Mouse (Mus musculus): Measurements from ENCODE around the gene Wipf2.
"Not testable (repeated sequence)": the region's sequence is repeated elsewhere in the genome, so short reads cannot be mapped to it uniquely, and the experiment has no call there.

Gene Wipf2

GRCm38 (mm10) chr11:98863028-98863750, at the start of gene Wipf2:
Wipf2 (plus strand) TSS chr11:98863638.
- peak; percentile 95 for DNase-seq (ENCODE audit: low spot score)

- no peak for DNase-seq (ENCODE audit: low spot score)
These were observed 46.7 kb upstream of the Wipf2 start for GRCm38 (mm10) chr11:98816706-98817239.

GRCm38 (mm10) chr11:98820968-98821367, 42.5 kb upstream of the Wipf2 start:
- DNase-seq (ENCODE audit: low spot score) = no peak

DNA sequence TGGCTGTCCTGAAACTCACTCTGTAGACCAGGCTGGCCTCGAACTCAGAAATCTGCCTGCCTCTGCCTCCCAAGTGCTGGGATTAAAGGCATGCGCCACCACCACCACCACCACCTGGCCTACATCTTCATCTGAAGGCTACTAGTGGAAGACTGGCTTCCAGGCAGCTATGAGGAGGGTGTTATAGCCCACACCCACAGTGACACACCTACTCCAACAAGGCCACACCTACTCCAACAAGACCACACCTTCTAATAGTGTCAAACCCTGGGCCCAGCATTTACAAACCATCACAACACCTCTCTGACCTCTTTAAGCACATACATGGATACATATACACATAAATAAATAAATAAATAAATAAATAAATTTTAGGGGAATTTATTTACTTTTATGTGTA, 37.4 kb upstream of the Wipf2 start:
- not testable (repeated sequence) for DNase-seq (ENCODE audit: low spot score)

- DNase-seq (ENCODE audit: low spot score) = no peak
These were observed 35.6 kb upstream of the Wipf2 start for GRCm38 (mm10) chr11:98827877-98828276.

GRCm38 (mm10) chr11:98829091-98829775, 34.2 kb upstream of the Wipf2 start:
- DNase-seq (ENCODE audit: low spot score) = no peak

DNA sequence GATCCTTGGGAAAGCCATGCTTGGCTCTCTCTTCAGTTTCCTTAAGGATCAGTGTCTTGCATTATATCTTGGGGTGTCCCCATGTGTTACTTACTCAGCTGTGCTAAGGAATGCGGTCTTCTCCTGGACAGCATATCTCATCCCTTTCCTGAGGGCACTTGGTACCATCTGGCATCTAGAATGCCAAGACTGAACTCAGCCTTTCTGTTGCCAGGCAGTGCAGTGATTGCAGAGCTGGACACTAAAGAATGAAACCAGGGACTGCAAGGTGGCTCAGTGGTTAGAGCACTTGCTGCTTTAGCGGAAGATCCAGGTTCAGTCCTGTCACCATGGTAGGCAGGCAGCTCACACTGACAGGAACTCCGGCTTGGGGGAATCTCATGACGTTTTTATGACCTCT, 33.6 kb upstream of the Wipf2 start:
- DNase-seq (ENCODE audit: low spot score) = no peak

DNA sequence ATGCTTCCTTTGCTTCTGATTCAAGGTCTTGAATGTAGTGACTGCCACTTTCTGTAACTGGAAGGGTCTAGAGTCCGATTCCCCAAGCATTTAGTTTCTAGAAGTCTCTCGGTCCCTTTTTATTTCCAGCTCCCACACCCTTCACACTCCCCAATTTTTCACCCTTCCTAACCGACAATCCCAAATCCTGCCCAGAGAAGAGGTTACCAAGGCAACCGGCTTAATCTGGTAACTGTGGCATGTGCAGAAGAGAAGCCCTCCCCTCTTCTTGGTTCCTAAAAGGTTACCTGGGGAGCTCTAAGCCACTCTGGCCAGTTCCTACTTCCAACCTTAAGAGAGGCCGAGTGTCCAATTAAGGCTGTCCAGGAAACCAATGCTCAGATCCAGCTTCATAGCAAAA, 28.1 kb upstream of the Wipf2 start:
- DNase-seq (ENCODE audit: low spot score) = no peak

GRCm38 (mm10) chr11:98835725-98836124, 27.7 kb upstream of the Wipf2 start:
- DNase-seq (ENCODE audit: low spot score) = no peak

GRCm38 (mm10) chr11:98836128-98836527, 27.3 kb upstream of the Wipf2 start:
- DNase-seq (ENCODE audit: low spot score) = no peak

- peak; percentile 80 for DNase-seq (ENCODE audit: low spot score)
These were observed 26.7 kb upstream of the Wipf2 start, which contains the start of gene Rapgefl1 for GRCm38 (mm10) chr11:98836651-98837141. Rapgefl1 (plus strand) TSS chr11:98836785.

DNA sequence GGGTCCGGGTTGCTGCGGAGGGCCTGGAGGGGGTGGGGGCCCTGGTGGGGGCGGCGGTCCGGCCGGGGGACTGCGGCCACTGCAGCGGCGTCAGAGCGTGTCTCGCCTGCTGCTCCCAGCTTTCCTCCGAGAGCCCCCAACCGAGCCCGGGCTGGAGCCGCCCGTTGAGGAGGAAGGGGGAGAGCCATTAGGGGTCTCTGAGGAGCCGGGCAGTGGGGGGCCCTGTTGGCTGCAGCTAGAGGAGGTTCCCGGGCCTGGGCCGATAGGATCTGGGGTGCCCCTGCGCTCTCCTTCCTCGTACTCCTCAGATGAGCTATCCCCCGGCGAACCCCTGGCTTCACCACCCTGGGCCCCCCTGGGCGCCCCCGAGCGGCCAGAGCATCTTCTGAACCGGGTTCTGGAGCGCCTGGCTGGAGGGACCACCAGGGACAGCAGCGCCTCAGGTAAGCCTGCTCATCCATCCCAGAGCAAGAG, 26.2 kb upstream of the Wipf2 start:
- no peak for DNase-seq (ENCODE audit: low spot score)

- DNase-seq (ENCODE audit: low spot score) = no peak
These were observed 25.5 kb upstream of the Wipf2 start for GRCm38 (mm10) chr11:98837917-98838316.

- DNase-seq (ENCODE audit: low spot score) = no peak
These were observed 24.9 kb upstream of the Wipf2 start for GRCm38 (mm10) chr11:98838512-98838911.

DNA sequence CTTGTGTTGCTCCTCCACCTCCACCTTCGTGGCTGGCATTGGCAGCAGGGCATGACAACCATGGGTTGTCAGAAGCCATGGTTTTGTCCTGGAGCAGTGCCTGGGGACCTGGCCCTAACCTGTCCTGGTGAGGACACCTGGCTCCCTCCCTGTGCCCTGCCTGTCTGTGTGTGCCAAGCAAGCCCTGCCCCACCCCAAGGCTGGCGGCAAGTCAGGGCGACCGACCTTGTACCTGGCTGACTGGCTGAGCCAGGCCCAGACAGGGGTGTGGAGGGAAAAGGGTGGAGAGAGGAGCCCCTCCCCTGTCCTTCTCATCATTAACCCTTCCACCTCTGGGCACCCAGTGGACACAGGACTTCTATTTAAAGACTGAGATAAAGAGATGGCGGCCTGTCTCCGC, 24.0 kb upstream of the Wipf2 start:
- DNase-seq (ENCODE audit: low spot score) = peak; percentile 60

DNA sequence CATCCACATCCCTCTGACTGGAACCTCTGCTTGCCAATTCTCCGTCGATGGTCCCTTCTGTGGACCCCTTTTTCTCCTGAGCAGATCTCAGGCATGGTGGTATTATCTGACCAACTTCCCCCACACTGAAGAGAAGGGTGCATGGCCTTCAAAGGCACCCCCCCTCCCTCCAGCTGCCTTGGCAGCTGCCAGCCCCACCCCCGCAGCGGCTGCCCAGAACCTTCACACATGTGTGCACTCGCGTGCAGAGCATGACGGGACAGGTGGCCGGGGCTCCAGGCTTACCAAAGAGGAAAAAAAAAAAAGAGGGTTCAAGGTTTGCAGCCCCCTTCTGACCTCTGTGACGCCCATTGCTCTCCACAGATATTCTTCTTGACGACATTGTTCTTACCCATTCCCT, 23.5 kb upstream of the Wipf2 start:
- DNase-seq (ENCODE audit: low spot score) = no peak

DNA sequence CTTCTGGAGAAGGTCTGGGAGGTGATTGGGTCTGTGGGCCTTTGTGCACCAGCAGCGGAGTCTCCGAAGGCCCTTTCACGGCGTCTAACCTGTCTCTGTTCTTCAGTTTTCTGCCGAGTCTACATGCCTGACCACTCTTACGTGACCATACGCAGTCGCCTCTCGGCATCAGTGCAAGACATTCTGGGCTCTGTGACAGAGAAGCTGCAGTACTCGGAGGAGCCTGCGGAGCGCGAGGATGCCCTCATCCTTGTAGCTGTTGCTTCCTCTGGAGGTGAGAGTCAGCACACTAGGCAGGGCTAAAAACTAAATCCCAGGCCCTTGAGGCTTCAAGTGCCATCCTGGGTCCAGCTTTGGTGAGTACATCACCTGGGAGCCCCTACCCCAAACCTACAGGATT, 17.4 kb upstream of the Wipf2 start:
- DNase-seq (ENCODE audit: low spot score) = no peak

- DNase-seq (ENCODE audit: low spot score) = no peak
These were observed 16.4 kb upstream of the Wipf2 start for GRCm38 (mm10) chr11:98846865-98847604.

DNA sequence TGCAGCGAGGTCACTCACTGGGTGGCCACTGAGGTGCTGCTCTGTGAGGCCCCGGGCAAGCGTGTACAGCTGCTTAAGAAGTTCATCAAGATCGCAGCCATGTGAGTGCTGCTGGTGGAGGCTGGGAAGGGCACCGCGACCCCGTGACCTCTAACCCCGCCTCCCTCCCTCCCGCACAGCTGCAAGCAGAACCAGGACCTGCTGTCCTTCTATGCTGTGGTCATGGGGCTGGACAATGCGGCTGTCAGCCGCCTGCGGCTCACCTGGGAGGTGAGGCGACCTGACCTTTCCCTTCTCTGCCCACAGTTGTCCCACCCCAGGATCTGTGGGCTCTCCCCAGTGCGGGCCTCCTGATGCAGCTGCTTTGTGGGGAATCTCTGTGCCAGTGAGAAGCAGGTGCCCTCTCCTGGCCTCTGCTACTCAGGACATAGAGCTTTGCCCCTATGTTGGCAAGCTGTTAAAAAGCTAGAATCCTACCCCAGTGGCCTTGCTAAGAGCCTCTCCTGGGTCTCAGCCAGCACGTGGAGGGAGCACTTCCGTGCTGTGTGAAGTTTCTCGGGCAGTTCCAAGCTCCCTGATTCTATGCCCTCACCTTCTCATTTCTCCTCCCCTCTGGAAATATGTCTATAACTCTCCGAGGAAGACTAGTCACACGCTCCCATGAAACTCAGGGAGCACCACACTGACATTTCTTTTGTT, 14.1 kb upstream of the Wipf2 start:
- no peak for DNase-seq (ENCODE audit: low spot score)

- no peak for DNase-seq (ENCODE audit: low spot score)
These were observed 13.0 kb upstream of the Wipf2 start for GRCm38 (mm10) chr11:98850100-98851093.
